Mouse (Mus musculus) liver, embryonic 16.5 days (tissue): ENCODE measurements around the gene Trim43a. TPM values are rescaled to one million over a fixed set of nuclear protein-coding genes. Genes with fewer than 3 reads are reported as not detected.
"Not testable (repeated sequence)": the region's sequence is repeated elsewhere in the genome, so short reads cannot be mapped to it uniquely, and the experiment has no call there.

Experiments
- ATAC-seq: fragments of 200-750 bp; cut with Nextera tagmentation; 2 replicates; pipeline ENCODE4 v1.8.0; 2017; ENCODE audit warnings: low read depth, mild to moderate bottlenecking, moderate number of reproducible peaks, moderate library complexity
- H3K27ac ChIP-seq: fragments of 300-500 bp; sonication (generic); 2 replicates; pipeline ENCODE4 v1.5.1; 2014; ENCODE audit warnings: mild to moderate bottlenecking, low read length
- H3K27me3 ChIP-seq: fragments of 300-500 bp; sonication (generic); 2 replicates; pipeline ENCODE4 v1.6.1; 2014; ENCODE audit warnings: low read depth, low read length, mixed read lengths; ENCODE audit not compliant: control insufficient read depth, insufficient read depth
- H3K36me3 ChIP-seq: fragments of 300-500 bp; sonication (generic); 2 replicates; pipeline ENCODE4 v1.6.1; 2014; ENCODE audit warnings: mild to moderate bottlenecking; ENCODE audit not compliant: control insufficient read depth, insufficient read depth
- H3K4me1 ChIP-seq: fragments of 300-500 bp; sonication (generic); 2 replicates; pipeline ENCODE4 v1.6.1; 2014; ENCODE audit warnings: low read depth, low read length, mixed read lengths; ENCODE audit not compliant: control insufficient read depth
- H3K4me2 ChIP-seq: fragments of 300-500 bp; sonication (generic); 2 replicates; pipeline ENCODE4 v1.6.1; 2014; ENCODE audit warnings: low read depth, low read length, mixed read lengths
- H3K4me3 ChIP-seq: fragments of 300-500 bp; sonication (generic); 2 replicates; pipeline ENCODE4 v1.5.1; 2014; ENCODE audit warnings: low read depth, mild to moderate bottlenecking, low read length
- H3K9ac ChIP-seq: fragments of 300-500 bp; sonication (generic); 2 replicates; pipeline ENCODE4 v1.6.1; 2014; ENCODE audit warnings: low read depth, low read length
- H3K9me3 ChIP-seq: fragments of 300-500 bp; sonication (generic); replicated peaks from 2 replicates; pipeline ENCODE4 v1.6.1; 2016; ENCODE audit warnings: low read length; ENCODE audit not compliant: control insufficient read depth
- WGBS: fragments of 180-500 bp; shearing (Covaris S2); extraction: QIAGEN DNeasy Blood & Tissue Kit; methylation state at CpG from one replicate; pipeline ENCODE4 v1.1.7; 2014; ENCODE audit not compliant: insufficient replicate concordance; 5-methylcytosine and 5-hydroxymethylcytosine counted together
- polyA plus RNA-seq: library from polyadenylated mRNA; unstranded; fragments of >200 nt; fragmentation: Nextera tagmentation; extraction: Ambion mirVana; gene quantifications from 2 replicates; pipeline ENCODE4 v1.2.1, GENCODE M21; 2015

Gene Trim43a
- polyA plus RNA-seq, 1 experiment from 2014 or later = 0.08 TPM

- Histone ChIP-seq H3K9me3 (no peaks in the 10 kb centered on the region), H3K4me2 (peak overlapping the region; percentile 84), H3K4me3 (peak overlapping the region; percentile 82), H3K9ac (peak overlapping the region; percentile 87), H3K27ac (peak overlapping the region; percentile 91), H3K36me3 (no peaks in the 10 kb centered on the region), H3K4me1 (peaks cover 24% of the 10 kb centered on the region), H3K27me3 (no peaks in the 10 kb centered on the region)
- ATAC-seq = no peak
- WGBS = 3% methylated on average over 8 of the region's 8 CpGs
Measured at GRCm38 (mm10) chr9:88548614-88548945, 32.1 kb upstream of the Trim43a start.

- Histone ChIP-seq H3K4me3 (no peak overlapping the region), H3K9ac (no peak overlapping the region), H3K27me3 (no peaks in the 10 kb centered on the region), H3K4me1 (peaks cover 19% of the 10 kb centered on the region), H3K4me2 (no peak overlapping the region), H3K9me3 (no peaks in the 10 kb centered on the region), H3K27ac (no peak overlapping the region), H3K36me3 (peaks cover 3% of the 10 kb centered on the region; the same call in 1 of the 2 replicates)
- 93% methylated on average over 14 of the region's 14 CpGs for WGBS
- ATAC-seq = no peak
Measured at GRCm38 (mm10) chr9:88553071-88553470, 27.6 kb upstream of the Trim43a start.

- H3K36me3 ChIP-seq = peaks cover 5% of the 10 kb centered on the region
Measured at GRCm38 (mm10) chr9:88558146-88558545, 22.5 kb upstream of the Trim43a start.

DNA sequence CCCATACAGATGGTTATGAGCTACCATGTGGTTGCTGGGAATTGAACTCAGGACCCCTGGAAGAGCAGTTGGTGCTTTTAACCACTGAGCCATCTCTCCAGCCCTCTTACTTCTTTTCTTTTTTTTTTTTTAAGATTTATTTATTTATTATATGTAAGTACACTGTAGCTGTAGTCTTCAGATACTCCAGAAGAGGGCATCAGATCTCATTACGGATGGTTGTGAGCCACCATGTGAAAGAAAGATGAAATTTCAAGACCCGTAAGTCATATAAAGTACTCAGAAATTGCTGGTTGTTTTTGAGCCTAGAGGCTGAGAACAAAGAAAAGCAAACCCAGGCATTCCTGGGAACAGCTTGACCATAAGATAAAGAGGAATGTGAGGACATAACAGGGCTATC lies 19.2 kb upstream of the Trim43a start:
- not testable (repeated sequence) for H3K4me2 ChIP-seq, H3K4me3 ChIP-seq, H3K27ac ChIP-seq, ATAC-seq, H3K9me3 ChIP-seq, H3K36me3 ChIP-seq, H3K4me1 ChIP-seq, H3K9ac ChIP-seq, H3K27me3 ChIP-seq
- 78% methylated on average over 2 of the region's 2 CpGs for WGBS

More at GRCm38 (mm10) chr9:88558146-88558545, 22.5 kb upstream of the Trim43a start:
- no peak overlapping the region for H3K4me2 ChIP-seq
- WGBS = 80% methylated on average over 4 of the region's 4 CpGs
- H3K9me3 ChIP-seq = no peaks in the 10 kb centered on the region
- no peaks in the 10 kb centered on the region for H3K4me1 ChIP-seq
- no peak for ATAC-seq
- no peak overlapping the region for H3K27ac ChIP-seq
- H3K27me3 ChIP-seq = no peaks in the 10 kb centered on the region
- no peak overlapping the region for H3K4me3 ChIP-seq
- no peak overlapping the region for H3K9ac ChIP-seq

DNA sequence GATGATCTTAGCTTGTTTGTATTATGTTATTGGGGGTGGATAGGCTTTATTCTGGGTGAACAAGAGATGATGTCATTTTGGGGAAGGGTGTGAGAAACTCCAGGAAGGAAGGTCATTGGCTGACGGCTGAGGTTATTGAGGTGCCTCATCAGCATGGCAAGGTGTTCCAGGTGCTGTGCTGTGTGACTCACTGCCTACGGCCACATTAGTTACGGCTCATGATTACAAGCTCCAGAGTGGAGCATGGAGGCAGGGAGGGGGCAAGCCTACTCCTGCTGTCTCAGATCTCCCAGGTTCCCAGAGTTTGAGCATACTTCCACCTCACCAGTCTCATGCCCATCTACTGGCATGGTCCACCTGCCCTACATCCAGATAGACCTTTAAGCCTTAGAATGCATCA lies 10.2 kb upstream of the Trim43a start:
- not testable (repeated sequence) for H3K4me3 ChIP-seq, H3K4me2 ChIP-seq, ATAC-seq, H3K9me3 ChIP-seq, H3K4me1 ChIP-seq, H3K9ac ChIP-seq, H3K27me3 ChIP-seq, H3K27ac ChIP-seq
- peaks cover 40% of the 10 kb centered on the region for H3K36me3 ChIP-seq
- 88% methylated on average over 3 of the region's 3 CpGs for WGBS

GRCm38 (mm10) chr9:88593708-88594107 lies 13.0 kb downstream of the Trim43a start:
- not testable (repeated sequence) for H3K9ac ChIP-seq, H3K4me2 ChIP-seq, H3K36me3 ChIP-seq, H3K27me3 ChIP-seq, H3K4me3 ChIP-seq, ATAC-seq, H3K27ac ChIP-seq, H3K4me1 ChIP-seq, H3K9me3 ChIP-seq
- WGBS = 52% methylated on average over 6 of the region's 6 CpGs

DNA sequence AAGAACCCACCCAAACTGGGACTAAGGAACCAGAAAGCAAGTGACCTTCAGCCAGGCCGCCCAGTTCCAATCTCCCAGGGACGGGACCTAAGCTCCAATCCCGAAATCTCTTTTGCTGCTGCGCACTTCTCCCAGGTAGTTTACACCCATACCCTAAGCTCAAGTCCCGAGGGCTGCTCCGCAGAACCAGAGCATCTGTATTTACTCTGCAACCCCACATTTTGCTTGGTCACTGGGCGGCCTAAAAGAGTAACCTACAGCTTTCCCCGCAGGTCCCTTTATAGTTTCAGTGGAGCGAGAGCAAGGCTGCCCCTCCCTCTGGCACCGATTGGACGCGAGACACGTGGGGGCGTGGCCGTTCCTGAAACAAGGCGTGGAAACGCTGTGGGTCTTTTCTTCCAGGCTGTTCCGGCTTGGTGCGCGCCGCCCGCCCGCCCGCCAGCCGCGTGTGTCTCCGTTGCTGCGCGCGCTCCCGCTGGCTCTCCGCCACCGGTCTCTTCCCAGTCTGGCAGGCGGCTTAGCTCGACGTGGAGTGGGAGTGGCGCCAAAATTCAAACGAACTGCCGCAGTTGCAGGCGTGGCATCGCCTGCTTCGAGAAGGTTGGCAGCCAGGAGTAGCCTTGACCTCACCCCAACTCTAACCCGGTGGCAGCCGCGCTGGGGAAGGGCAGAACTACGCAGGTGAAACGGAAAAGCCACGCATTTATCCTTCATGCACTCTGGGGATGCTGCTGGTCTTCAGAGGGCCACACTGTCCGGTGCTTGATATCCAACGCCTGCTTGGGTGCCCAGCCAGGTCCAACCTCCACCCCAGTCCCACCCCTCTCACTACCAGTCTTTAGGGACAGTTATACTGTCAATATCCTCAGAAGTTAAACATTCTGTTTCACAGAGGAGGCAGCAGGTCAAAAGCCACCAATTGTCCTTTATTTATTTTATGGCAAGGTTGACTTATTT lies 18.8 kb downstream of the Trim43a start:
- H3K9ac ChIP-seq = peak overlapping the region; percentile 34; the same call in 1 of the 2 replicates
- under 1% methylated on average over 46 of the region's 50 CpGs for WGBS
- not testable (repeated sequence) for H3K4me1 ChIP-seq, H3K36me3 ChIP-seq, H3K27ac ChIP-seq, H3K9me3 ChIP-seq, H3K27me3 ChIP-seq
- H3K4me2 ChIP-seq = peak overlapping the region; percentile 65
- peak overlapping the region; percentile 50 for H3K4me3 ChIP-seq
- ATAC-seq = peak; percentile 98

- not testable (repeated sequence) for ATAC-seq, H3K4me1 ChIP-seq, H3K4me3 ChIP-seq, H3K27me3 ChIP-seq, H3K9me3 ChIP-seq, H3K36me3 ChIP-seq, H3K9ac ChIP-seq, H3K4me2 ChIP-seq, H3K27ac ChIP-seq
- 62% methylated on average over 13 of the region's 20 CpGs for whole genome bisulfite sequencing
Measured at GRCm38 (mm10) chr9:88625803-88626514, 45.3 kb downstream of the Trim43a start.

GRCm38 (mm10) chr9:88638125-88638524 lies 57.4 kb downstream of the Trim43a start:
- ATAC-seq = not testable (repeated sequence)
- 56% methylated on average over 1 of the region's 1 CpGs for WGBS

More at GRCm38 (mm10) chr9:88638125-88638524, 57.4 kb downstream of the Trim43a start:
- H3K27ac ChIP-seq, H3K36me3 ChIP-seq, H3K9ac ChIP-seq, H3K4me1 ChIP-seq, H3K4me3 ChIP-seq, H3K27me3 ChIP-seq, H3K4me2 ChIP-seq, H3K9me3 ChIP-seq: not testable (repeated sequence)
